Mouse (Mus musculus) lung, embryonic 16.5 days (tissue): Measurements from ENCODE around the gene Osbp. TPM values are rescaled to one million over a fixed set of nuclear protein-coding genes. Genes with fewer than 3 reads are reported as not detected.

ENCODE experiments used
- ATAC-seq: fragments of 200-750 bp; cut with Nextera tagmentation; 2 replicates; pipeline ENCODE4 v1.8.0; 2017; ENCODE audit warnings: low read depth, mild to moderate bottlenecking, moderate library complexity
- H3K27ac ChIP-seq: fragments of 300-500 bp; sonication (generic); 2 replicates; pipeline ENCODE4 v1.5.1; 2014; ENCODE audit warnings: mild to moderate bottlenecking, control low read depth, low read length
- H3K27me3 ChIP-seq: fragments of 300-500 bp; sonication (generic); 2 replicates; pipeline ENCODE4 v1.6.1; 2014; ENCODE audit warnings: low read depth, low read length, mixed read lengths; ENCODE audit not compliant: control insufficient read depth, insufficient read depth
- H3K36me3 ChIP-seq: fragments of 300-500 bp; sonication (generic); 2 replicates; pipeline ENCODE4 v1.6.1; 2014; ENCODE audit warnings: low read length; ENCODE audit not compliant: control insufficient read depth, insufficient read depth
- H3K4me1 ChIP-seq: fragments of 300-500 bp; sonication (generic); replicated peaks from 2 replicates; pipeline ENCODE4 v1.6.1; 2014; ENCODE audit warnings: low read length, mixed read lengths; ENCODE audit not compliant: control insufficient read depth, insufficient read depth
- H3K4me2 ChIP-seq: fragments of 300-500 bp; sonication (generic); 2 replicates; pipeline ENCODE4 v1.6.1; 2014; ENCODE audit warnings: low read depth, low read length, control low read depth
- H3K4me3 ChIP-seq: fragments of 300-500 bp; sonication (generic); 2 replicates; pipeline ENCODE4 v1.5.1; 2014; ENCODE audit warnings: mild to moderate bottlenecking, low read length, control low read depth
- H3K9ac ChIP-seq: fragments of 300-500 bp; sonication (generic); 2 replicates; pipeline ENCODE4 v1.6.1; 2014; ENCODE audit warnings: low read length, control low read depth
- H3K9me3 ChIP-seq: fragments of 300-500 bp; sonication (generic); 2 replicates; pipeline ENCODE4 v1.6.1; 2016; ENCODE audit warnings: low read length; ENCODE audit not compliant: control insufficient read depth
- whole genome bisulfite sequencing: fragments of 180-500 bp; shearing (Covaris S2); extraction: QIAGEN DNeasy Blood & Tissue Kit; methylation state at CpG from one replicate; pipeline ENCODE4 v1.1.7; 2014; 5-methylcytosine and 5-hydroxymethylcytosine counted together
- microRNA-seq: library from miRNA; unstranded; fragments of <30 nt; microRNA quantifications from one replicate; pipeline ENCODE4, GENCODE M21; 2016
- polyA plus RNA-seq: library from polyadenylated mRNA; unstranded; fragments of >200 nt; fragmentation: Nextera tagmentation; extraction: Ambion mirVana; gene quantifications from 2 replicates; pipeline ENCODE4 v1.2.1, GENCODE M21; 2015

Osbp gene
- polyA plus RNA-seq, 1 experiment from 2014 or later: 3.1 TPM

DNA sequence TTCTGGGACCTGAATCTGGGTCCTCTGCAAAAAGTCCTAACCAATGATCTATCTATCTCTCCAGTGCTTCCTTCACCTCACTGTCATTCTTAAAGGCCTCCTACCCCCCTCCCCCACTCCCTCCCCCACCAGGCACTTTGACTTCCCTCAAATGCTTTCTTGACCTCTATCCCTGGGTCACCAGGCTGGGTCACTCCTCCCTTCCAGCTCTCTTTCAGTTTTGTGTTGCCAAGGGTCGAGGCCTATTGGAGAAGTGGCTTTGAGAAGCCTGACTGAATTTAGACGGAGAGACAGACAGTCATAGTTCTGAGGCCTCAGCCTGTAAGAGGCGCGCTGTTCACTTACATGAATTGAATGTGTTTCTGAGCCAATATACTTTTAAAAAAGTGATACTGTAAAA is 50.5 kb downstream of the Osbp start:
- H3K36me3 ChIP-seq: no peaks in the 10 kb centered on the region
- H3K27me3 ChIP-seq: no peaks in the 10 kb centered on the region
- 0 out of 2 replicates have a peak, but pooled peaks cover 4% of the 10 kb centered on the region for H3K4me1 ChIP-seq
- no peak for ATAC-seq
- H3K4me3 ChIP-seq: no peak overlapping the region
- 82% methylated on average over 4 of the region's 4 CpGs for WGBS
- H3K27ac ChIP-seq: no peak overlapping the region
- no peaks in the 10 kb centered on the region for H3K9me3 ChIP-seq
- no peak overlapping the region for H3K4me2 ChIP-seq
- H3K9ac ChIP-seq: no peak overlapping the region

DNA sequence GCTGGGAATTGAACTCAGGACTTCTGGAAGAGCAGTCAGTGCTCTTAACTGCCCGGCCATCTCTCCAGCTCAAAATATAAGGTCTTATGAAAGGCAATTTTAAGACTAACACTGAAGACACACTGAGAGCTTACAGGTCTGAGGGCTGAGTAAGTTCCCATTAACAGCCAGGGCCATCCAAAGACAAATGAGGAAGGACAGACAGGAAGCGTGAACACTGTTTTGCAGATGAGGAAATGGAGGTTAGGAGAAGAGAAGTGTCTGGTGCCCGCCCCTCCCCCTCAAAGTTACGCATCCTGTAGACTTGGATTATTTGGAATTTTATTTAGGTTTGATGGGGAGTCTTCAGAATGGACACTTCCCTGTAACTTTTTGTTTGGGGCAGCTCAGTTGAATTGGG is 58.4 kb downstream of the Osbp start:
- Histone ChIP-seq H3K4me2 (no peak overlapping the region), H3K4me1 (no peaks in the 10 kb centered on the region), H3K4me3 (no peak overlapping the region), H3K27ac (no peak overlapping the region), H3K9me3 (no peaks in the 10 kb centered on the region), H3K9ac (no peak overlapping the region), H3K27me3 (no peaks in the 10 kb centered on the region), H3K36me3 (no peaks in the 10 kb centered on the region)
- no peak for ATAC-seq
- WGBS: 75% methylated on average over 4 of the region's 4 CpGs

- ATAC-seq: peak; percentile 61
- no peak overlapping the region for H3K9ac ChIP-seq
- no peak overlapping the region for H3K27ac ChIP-seq
- H3K4me2 ChIP-seq: no peak overlapping the region
- no peak overlapping the region for H3K4me3 ChIP-seq
- H3K4me1 ChIP-seq: no peaks in the 10 kb centered on the region
- no peaks in the 10 kb centered on the region for H3K27me3 ChIP-seq
- 66% methylated on average over 3 of the region's 3 CpGs for WGBS
- no peaks in the 10 kb centered on the region for H3K9me3 ChIP-seq
- no peaks in the 10 kb centered on the region for H3K36me3 ChIP-seq
Observed at GRCm38 (mm10) chr19:12025333-12025732, 59.6 kb downstream of the Osbp start.

- 19% methylated on average over 2 of the region's 2 CpGs for WGBS
- no peaks in the 10 kb centered on the region for H3K27me3 ChIP-seq
- H3K4me3 ChIP-seq: no peak overlapping the region
- H3K27ac ChIP-seq: no peak overlapping the region
- H3K4me2 ChIP-seq: no peak overlapping the region
- H3K9me3 ChIP-seq: no peaks in the 10 kb centered on the region
- no peak for ATAC-seq
- no peaks in the 10 kb centered on the region for H3K36me3 ChIP-seq
- no peaks in the 10 kb centered on the region for H3K4me1 ChIP-seq
- no peak overlapping the region for H3K9ac ChIP-seq
Observed at GRCm38 (mm10) chr19:12026606-12027005, 60.9 kb downstream of the Osbp start.

- Histone ChIP-seq H3K9me3 (no peaks in the 10 kb centered on the region), H3K27me3 (no peaks in the 10 kb centered on the region), H3K9ac (no peak overlapping the region), H3K36me3 (no peaks in the 10 kb centered on the region), H3K4me1 (no peaks in the 10 kb centered on the region), H3K4me3 (no peak overlapping the region), H3K27ac (no peak overlapping the region), H3K4me2 (no peak overlapping the region)
- ATAC-seq: no peak
Observed at GRCm38 (mm10) chr19:12037727-12038126, 72.0 kb downstream of the Osbp start.

- Histone ChIP-seq H3K4me1 (no peaks in the 10 kb centered on the region), H3K36me3 (no peaks in the 10 kb centered on the region), H3K27me3 (no peaks in the 10 kb centered on the region), H3K4me3 (no peak within 1 kb of the TSS), H3K4me2 (no peak within 1 kb of the TSS), H3K9ac (no peak within 1 kb of the TSS), H3K9me3 (no peaks in the 10 kb centered on the region), H3K27ac (no peak within 1 kb of the TSS)
- no peak for ATAC-seq
- 47% methylated on average over 2 of the region's 2 CpGs for WGBS
Observed at GRCm38 (mm10) chr19:12041217-12041616, 75.5 kb downstream of the Osbp start, which contains the start of gene Olfr1423. TSS of gene Olfr1423 (minus strand) at chr19:12041317.

- no peaks in the 10 kb centered on the region for H3K27me3 ChIP-seq
- no peaks in the 10 kb centered on the region for H3K4me1 ChIP-seq
- H3K9me3 ChIP-seq: no peaks in the 10 kb centered on the region
- ATAC-seq: no peak
- H3K4me2 ChIP-seq: no peak overlapping the region
- H3K4me3 ChIP-seq: no peak overlapping the region
- no peak overlapping the region for H3K9ac ChIP-seq
- H3K36me3 ChIP-seq: no peaks in the 10 kb centered on the region
- WGBS: 91% methylated on average over 5 of the region's 5 CpGs
- no peak overlapping the region for H3K27ac ChIP-seq
Observed at GRCm38 (mm10) chr19:12043163-12043562, 77.4 kb downstream of the Osbp start.

Small RNAs within 50 kb of the gene (microRNA-seq; reads per million reads assigned to microRNA genes)
- 4.0 reads per million, percentile 15 among the genes with 10 or more reads in this experiment for gene Mir6994

Other genes with a start within 250 kb of the Osbp start
- 0.70 and 1.3 TPM in 2 replicates for gene Gif, start 218.4 kb upstream of the Osbp start, polyA plus RNA-seq
- gene Mrpl16, start 195.6 kb upstream of the Osbp start, polyA plus RNA-seq: 36.2 and 40.4 TPM in 2 replicates
- gene Stx3, start 146.5 kb upstream of the Osbp start, polyA plus RNA-seq: 17.6 and 19.3 TPM in 2 replicates
- gene Olfr1417, start 126.7 kb upstream of the Osbp start, polyA plus RNA-seq: not detected in 2 replicates
- gene Olfr1418, start 104.9 kb upstream of the Osbp start, polyA plus RNA-seq: not detected in 2 replicates
- not detected in 2 replicates for gene Olfr1419, start 90.8 kb upstream of the Osbp start, polyA plus RNA-seq
- 0.05 TPM in 1 of 2 replicates, not detected in the other for gene Olfr1420, start 79.4 kb upstream of the Osbp start, polyA plus RNA-seq
- 18.9 and 19.0 TPM in 2 replicates for gene Patl1, start 53.5 kb upstream of the Osbp start, polyA plus RNA-seq
- not detected in 2 replicates for gene Olfr1423, start 75.4 kb downstream of the Osbp start, polyA plus RNA-seq
- not detected in 2 replicates for gene Olfr1424, start 96.7 kb downstream of the Osbp start, polyA plus RNA-seq
- not detected in 2 replicates for gene Olfr1425, start 111.8 kb downstream of the Osbp start, polyA plus RNA-seq
- gene Olfr1426, start 126.1 kb downstream of the Osbp start, polyA plus RNA-seq: not detected in 2 replicates
- not detected in 2 replicates for gene Olfr1427, start 137.4 kb downstream of the Osbp start, polyA plus RNA-seq
- not detected in 2 replicates for gene Olfr1428, start 150.0 kb downstream of the Osbp start, polyA plus RNA-seq
- not detected in 2 replicates for gene Olfr76, start 157.3 kb downstream of the Osbp start, polyA plus RNA-seq
- not detected in 2 replicates for gene Olfr1555-ps1, start 204.2 kb downstream of the Osbp start, polyA plus RNA-seq
- gene Olfr1431, start 234.7 kb downstream of the Osbp start, polyA plus RNA-seq: not detected in 2 replicates